Mouse (Mus musculus) R1 (cell line): ENCODE results near the gene Fli1.
A peak's percentile ranks its signal among the peaks of the same experiment; 100 is the strongest.

Source experiments
- DNase-seq: peaks from one replicate; pipeline ENCODE4 v3.0.0-alpha.2; 2018; ENCODE audit warnings: low read depth, low spot score

Fli1 gene

GRCm38 (mm10) chr9:32469123-32469751, 73.4 kb downstream of the Fli1 start:
- no peak for DNase-seq

GRCm38 (mm10) chr9:32468313-32468712, 74.3 kb downstream of the Fli1 start:
- DNase-seq: no peak

GRCm38 (mm10) chr9:32467443-32467842, 75.2 kb downstream of the Fli1 start:
- DNase-seq: no peak

GRCm38 (mm10) chr9:32466861-32467260, 75.8 kb downstream of the Fli1 start:
- DNase-seq: no peak

- peak; percentile 18 for DNase-seq
Observed at GRCm38 (mm10) chr9:32456707-32457106, 86.0 kb downstream of the Fli1 start.

GRCm38 (mm10) chr9:32450161-32450560, 92.5 kb downstream of the Fli1 start:
- DNase-seq: peak; percentile 48

GRCm38 (mm10) chr9:32448766-32449165, 93.9 kb downstream of the Fli1 start:
- DNase-seq: no peak

GRCm38 (mm10) chr9:32445789-32446188, 96.9 kb downstream of the Fli1 start:
- peak; percentile 72 for DNase-seq

- peak; percentile 92 for DNase-seq
Observed at GRCm38 (mm10) chr9:32444453-32445201, 98.0 kb downstream of the Fli1 start.

- no peak for DNase-seq
Observed at GRCm38 (mm10) chr9:32443817-32444216, 98.8 kb downstream of the Fli1 start.

- DNase-seq: no peak
Observed at GRCm38 (mm10) chr9:32443115-32443514, 99.5 kb downstream of the Fli1 start.

- DNase-seq: no peak
Observed at GRCm38 (mm10) chr9:32434241-32435213, 108.1 kb downstream of the Fli1 start.

GRCm38 (mm10) chr9:32431061-32431460, 111.6 kb downstream of the Fli1 start:
- no peak for DNase-seq

- DNase-seq: no peak
Observed at GRCm38 (mm10) chr9:32425321-32425720, 117.3 kb downstream of the Fli1 start.

GRCm38 (mm10) chr9:32420711-32421110, 122.0 kb downstream of the Fli1 start:
- no peak for DNase-seq

- no peak for DNase-seq
Observed at GRCm38 (mm10) chr9:32417466-32418116, 125.1 kb downstream of the Fli1 start.

GRCm38 (mm10) chr9:32415952-32416351, 126.7 kb downstream of the Fli1 start:
- no peak for DNase-seq

- DNase-seq: peak; percentile 89
Observed at GRCm38 (mm10) chr9:32414956-32415355, 127.7 kb downstream of the Fli1 start.

GRCm38 (mm10) chr9:32412836-32413580, 129.7 kb downstream of the Fli1 start:
- DNase-seq: no peak

GRCm38 (mm10) chr9:32411507-32411906, 131.2 kb downstream of the Fli1 start:
- DNase-seq: no peak

GRCm38 (mm10) chr9:32410671-32411070, 132.0 kb downstream of the Fli1 start:
- DNase-seq: no peak
